Mouse (Mus musculus): ENCODE measurements around the gene Gemin5.

GRCm38 (mm10) chr11:58215814-58216213, 47.5 kb upstream of the Gemin5 start:
- TF ChIP-seq MYOD1 (IDR thresholded peaks at IDR 0.05; ENCODE audit: control insufficient read depth in 1 of 3, insufficient read length in 2 of 3, low read depth in 2 of 3) (no peak), SRF (IDR thresholded peaks at IDR 0.05; ENCODE audit: control insufficient read depth, insufficient read length, low read depth) (no peak), POLR2A (IDR thresholded peaks at IDR 0.05; ENCODE audit: insufficient read length, low read depth) (no peak), MAX (IDR thresholded peaks at IDR 0.05; ENCODE audit: low read depth) (no peak), USF1 (IDR thresholded peaks at IDR 0.05; ENCODE audit: low read depth) (no peak)
